Mouse (Mus musculus): Measurements from ENCODE around the gene Marveld3.

- no peak for TF ChIP-seq CTCF (IDR thresholded peaks at IDR 0.05; ENCODE audit: low read depth, low read length)
- TF ChIP-seq POLR2A (IDR thresholded peaks at IDR 0.05; ENCODE audit: borderline replicate concordance, low read depth, low read length), result no peak
These were observed 58.0 kb downstream of the Marveld3 start for GRCm38 (mm10) chr8:109903909-109904469.
